7 mouse cellular contexts compared by ENCODE assay signal in genomic region chr19:59169936-59170765, GRCm38 (mm10). TPM values are rescaled to one million over a fixed set of nuclear protein-coding genes. Genes with fewer than 3 reads are reported as not detected.
A peak's percentile ranks its signal among the peaks of the same experiment; 100 is the strongest.
DNase-seq lines count a peak whose midpoint lies in the region; ATAC-seq lines count a peak whose summit lies in the region.

Gene Vax1 (minus strand): TSS chr19:59170056.

- H3K9ac ChIP-seq in forebrain, embryonic 14.5 days (ENCODE audit: low read length) = peak within 1 kb of the TSS; percentile 83
- H3K9ac ChIP-seq in limb, embryonic 13.5 days = peak within 1 kb of the TSS; percentile 43; the same call in 1 of the 2 replicates
- no peak within 1 kb of the TSS; the same call in 1 of the 2 replicates for H3K9ac ChIP-seq in stomach, embryonic 16.5 days (ENCODE audit: low read length)

- peak within 1 kb of the TSS; percentile 65 for H3K4me2 ChIP-seq in forebrain, embryonic 14.5 days (ENCODE audit: low read length)
- H3K4me2 ChIP-seq in limb, embryonic 13.5 days (replicated peaks) = peak within 1 kb of the TSS; percentile 60
- peak within 1 kb of the TSS; percentile 45 for H3K4me2 ChIP-seq in stomach, embryonic 16.5 days (ENCODE audit: low read depth, low read length)

- ATAC-seq in forebrain, embryonic 14.5 days = peak; percentile 29
- ATAC-seq in limb, embryonic 13.5 days (ENCODE audit: low FRiP score, low read depth) = no peak
- no peak for ATAC-seq in stomach, embryonic 16.5 days (ENCODE audit: insufficient read depth, low FRiP score)

- no peaks in the 10 kb centered on the region for H3K9me3 ChIP-seq in forebrain, embryonic 14.5 days (replicated peaks; ENCODE audit: control insufficient read depth, low read length)
- no peaks in the 10 kb centered on the region for H3K9me3 ChIP-seq in limb, embryonic 13.5 days
- no peaks in the 10 kb centered on the region for H3K9me3 ChIP-seq in stomach, embryonic 16.5 days (replicated peaks; ENCODE audit: control insufficient read depth, low read length)

- H3K4me1 ChIP-seq in forebrain, embryonic 14.5 days (ENCODE audit: control insufficient read depth, insufficient read depth, low read length) = peaks cover 14% of the 10 kb centered on the region; the same call in 1 of the 2 replicates
- peaks cover 34% of the 10 kb centered on the region for H3K4me1 ChIP-seq in limb, embryonic 13.5 days
- peaks cover 18% of the 10 kb centered on the region; the same call in 1 of the 2 replicates for H3K4me1 ChIP-seq in stomach, embryonic 16.5 days (ENCODE audit: control insufficient read depth, insufficient read depth, low read length)

- H3K27me3 ChIP-seq in forebrain, embryonic 14.5 days (replicated peaks; ENCODE audit: control insufficient read depth, insufficient read depth, low read length) = peaks cover 46% of the 10 kb centered on the region
- H3K27me3 ChIP-seq in limb, embryonic 13.5 days = peaks cover 98% of the 10 kb centered on the region
- peaks cover 88% of the 10 kb centered on the region for H3K27me3 ChIP-seq in stomach, embryonic 16.5 days (ENCODE audit: control insufficient read depth, insufficient read depth, low read length)

- H3K36me3 ChIP-seq in forebrain, embryonic 14.5 days (ENCODE audit: control insufficient read depth, insufficient read depth, low read length) = no peaks in the 10 kb centered on the region
- no peaks in the 10 kb centered on the region for H3K36me3 ChIP-seq in limb, embryonic 13.5 days
- H3K36me3 ChIP-seq in stomach, embryonic 16.5 days (ENCODE audit: control insufficient read depth, insufficient read depth, low read length) = no peaks in the 10 kb centered on the region

- under 1% methylated on average over 54 of the region's 54 CpGs for whole genome bisulfite sequencing in forebrain, embryonic 14.5 days
- whole genome bisulfite sequencing in limb, embryonic 13.5 days = under 1% methylated on average over 54 of the region's 54 CpGs
- WGBS in stomach, embryonic 16.5 days = under 1% methylated on average over 54 of the region's 54 CpGs

- H3K4me3 ChIP-seq in forebrain, embryonic 14.5 days (ENCODE audit: low read depth, low read length) = peak within 1 kb of the TSS; percentile 37
- H3K4me3 ChIP-seq in limb, embryonic 13.5 days = peak within 1 kb of the TSS; percentile 38
- peak within 1 kb of the TSS; percentile 31 for H3K4me3 ChIP-seq in stomach, embryonic 16.5 days (replicated peaks; ENCODE audit: low read length)

- DNase-seq in right cerebral cortex, postnatal 4 days = peak; percentile 21
- DNase-seq in right cerebral cortex, postnatal 10 days (ENCODE audit: low spot score in 2 of 2) = no peak
- DNase-seq in forebrain, embryonic 14.5 days (ENCODE audit: low spot score) = peak; percentile 63
- DNase-seq in left cerebral cortex, adult 9 months (ENCODE audit: low spot score in 2 of 2) = no peak
- DNase-seq in layer of hippocampus, postnatal 25 days (ENCODE audit: extremely low spot score in 1 of 2, low spot score in 1 of 2) = no peak

- peak within 1 kb of the TSS; percentile 89 for H3K27ac ChIP-seq in forebrain, embryonic 14.5 days (ENCODE audit: low read depth, low read length)
- no peak within 1 kb of the TSS for H3K27ac ChIP-seq in limb, embryonic 13.5 days
- no peak within 1 kb of the TSS for H3K27ac ChIP-seq in stomach, embryonic 16.5 days (ENCODE audit: low read length)

RNA-seq across cellular contexts. Expression of gene Vax1, which starts in this region (rescaled TPM):
- polyA plus RNA-seq in forebrain, embryonic 14.5 days (2014; fragmentation: Nextera tagmentation; extraction: Ambion mirVana) = 1.3 and 1.7 TPM in 2 replicates
- 0.14 TPM in 1 of 2 replicates, not detected in the other for polyA plus RNA-seq in limb, embryonic 13.5 days (2015; fragmentation: Nextera tagmentation; extraction: Ambion mirVana)
- not detected in 2 replicates for polyA plus RNA-seq in stomach, embryonic 16.5 days (2015; fragmentation: Nextera tagmentation; extraction: Ambion mirVana)
- total RNA-seq in layer of hippocampus, postnatal 25 days (2021) = 1 to 10 TPM in 1 of 2 experiments, under 1 TPM in 1; 0.85 to 1.3 TPM

Comparison
In these comparisons a context has a peak if more than half of its experiments do, and no peak if none do; other contexts are left out.
1. DNase-seq: peak in right cerebral cortex, postnatal 4 days (single experiment) and forebrain, embryonic 14.5 days (single experiment); none in right cerebral cortex, postnatal 10 days (0 of 2), left cerebral cortex, adult 9 months (0 of 2) and layer of hippocampus, postnatal 25 days (0 of 2).
2. Peak in every context shown above with its lines, with median percentiles within 50 percentile points of each other: H3K4me2 ChIP-seq and H3K4me3 ChIP-seq.